Mouse (Mus musculus) layer of hippocampus, adult 9-11 months (tissue): ENCODE measurements around the gene Rtkn.
A peak's percentile ranks its signal among the peaks of the same experiment; 100 is the strongest.

Source experiments
- DNase-seq: peaks from one replicate; pipeline ENCODE4 v3.0.0; 2022

The Rtkn gene

GRCm38 (mm10) chr6:83117165-83117438 is 18.2 kb upstream of the Rtkn start:
- no peak for DNase-seq

DNA sequence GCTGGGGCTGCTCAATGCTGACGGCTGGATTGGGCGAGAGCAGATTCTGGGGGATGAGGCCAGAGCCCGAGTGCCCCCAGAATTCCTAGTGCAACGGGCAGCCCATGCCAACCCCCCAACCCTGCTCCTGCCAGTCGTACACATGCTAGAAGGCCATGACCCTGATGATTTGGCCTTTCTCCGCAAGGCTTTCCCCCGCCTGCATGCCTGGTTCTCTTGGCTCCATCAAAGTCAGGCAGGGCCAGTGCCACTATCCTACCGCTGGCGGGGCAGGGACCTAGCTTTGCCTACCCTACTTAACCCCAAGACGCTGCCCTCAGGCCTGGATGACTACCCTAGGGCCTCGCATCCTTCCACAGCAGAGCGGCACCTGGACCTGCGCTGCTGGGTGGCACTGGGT is 17.6 kb upstream of the Rtkn start:
- DNase-seq: no peak

DNA sequence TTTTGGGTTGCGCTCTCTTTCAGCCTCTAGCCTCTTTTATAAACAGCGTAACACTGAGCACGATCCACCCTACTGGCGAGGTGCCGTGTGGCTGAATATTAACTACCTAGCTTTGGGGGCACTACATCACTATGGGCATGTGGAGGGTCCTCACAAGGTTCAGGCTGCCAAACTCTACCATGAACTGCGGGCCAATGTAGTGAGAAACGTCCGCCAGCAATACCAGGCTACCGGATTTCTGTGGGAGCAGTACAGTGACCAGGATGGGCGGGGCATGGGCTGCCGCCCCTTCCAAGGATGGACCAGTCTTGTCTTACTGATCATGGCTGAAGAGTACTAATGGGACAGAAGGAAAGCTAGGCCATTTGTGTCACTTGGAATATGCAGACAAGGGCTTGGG is 16.9 kb upstream of the Rtkn start:
- DNase-seq: no peak

GRCm38 (mm10) chr6:83118825-83119733 is 16.2 kb upstream of the Rtkn start:
- no peak for DNase-seq

DNA sequence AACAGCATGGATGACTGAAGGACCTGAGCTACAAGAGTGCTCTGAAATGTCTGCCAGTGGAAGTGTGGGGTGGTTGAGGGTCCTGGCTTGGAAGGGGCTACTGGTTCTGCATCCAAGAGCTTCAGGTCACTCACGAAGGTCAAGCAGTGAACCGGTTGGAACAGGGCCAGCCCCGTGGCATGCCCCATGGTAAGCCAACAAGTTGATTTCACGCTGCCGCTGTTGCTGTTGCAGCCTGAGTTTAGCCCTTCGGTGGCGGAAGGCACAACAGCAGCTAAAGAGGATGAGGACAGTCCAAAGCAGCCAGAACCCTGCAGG is 15.6 kb upstream of the Rtkn start:
- DNase-seq: no peak

DNA sequence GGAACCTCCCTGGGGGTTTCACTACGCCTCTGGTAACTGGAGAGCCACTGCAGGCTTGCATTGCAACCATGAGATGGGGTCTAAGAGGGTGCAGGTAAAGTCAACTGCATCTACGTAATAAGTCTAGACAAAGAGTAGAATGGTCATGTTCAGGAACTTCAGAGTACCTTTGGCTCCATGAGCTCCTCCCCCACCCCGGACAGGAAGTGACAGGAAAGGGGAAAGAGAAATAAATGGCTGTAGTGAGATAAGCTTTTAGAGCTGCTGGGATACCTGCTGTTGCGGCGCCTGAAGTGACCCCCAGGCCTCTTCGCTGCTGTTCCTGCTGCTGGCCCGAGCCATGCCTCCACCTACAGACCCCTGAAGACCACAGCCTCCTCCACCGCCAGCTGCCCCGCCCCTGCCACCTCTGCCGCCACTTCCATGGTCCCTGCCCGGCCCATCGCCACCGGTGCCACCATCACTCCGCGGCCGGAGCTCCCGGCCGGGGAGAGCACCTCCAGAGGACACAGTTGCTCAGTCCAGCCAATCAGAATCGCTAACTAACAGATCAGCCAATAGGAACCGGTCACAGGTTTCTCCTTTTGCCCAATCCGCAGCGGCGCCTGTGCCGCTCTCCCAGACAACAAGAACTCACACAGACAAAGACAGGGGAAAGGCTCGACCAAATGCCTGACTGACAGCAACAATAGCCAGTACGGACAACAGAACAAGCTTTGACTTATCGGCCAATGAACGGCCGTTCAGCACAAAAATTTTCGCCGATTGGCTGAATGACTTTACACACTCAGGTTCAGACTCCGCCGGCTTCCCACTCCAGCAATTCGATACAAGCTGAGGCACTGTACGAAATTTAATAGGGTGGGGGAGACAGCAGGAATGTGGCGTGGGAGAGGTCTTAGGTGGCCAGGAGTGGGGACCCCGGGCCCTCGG is 14.1 kb upstream of the Rtkn start, which contains the start of gene Wbp1:
Gene Wbp1, minus strand, starts transcription at position 630 of the 933 bp plus-strand sequence.
- DNase-seq: peak; percentile 99

- DNase-seq: no peak
These were observed 13.2 kb upstream of the Rtkn start for GRCm38 (mm10) chr6:83121863-83122710.

DNA sequence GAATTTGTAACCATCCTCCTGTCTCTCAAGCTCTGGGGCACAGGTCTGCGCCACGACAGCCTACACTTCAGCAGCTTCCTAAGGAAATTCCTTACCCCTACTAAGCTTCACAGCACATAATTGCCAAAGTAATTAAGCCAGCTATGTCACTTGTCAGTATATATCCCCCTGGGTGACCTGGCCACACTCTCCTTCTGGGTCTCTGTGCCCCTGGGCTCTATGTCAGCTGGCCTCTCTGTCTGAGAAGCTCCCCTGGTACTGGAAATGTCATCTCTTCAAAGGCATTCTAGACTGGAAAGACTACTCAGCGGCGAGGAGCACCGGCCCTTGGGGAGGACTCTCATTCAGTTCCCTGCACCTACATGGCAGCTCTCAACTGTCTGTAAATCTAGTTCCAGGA is 12.3 kb upstream of the Rtkn start:
- no peak for DNase-seq

DNA sequence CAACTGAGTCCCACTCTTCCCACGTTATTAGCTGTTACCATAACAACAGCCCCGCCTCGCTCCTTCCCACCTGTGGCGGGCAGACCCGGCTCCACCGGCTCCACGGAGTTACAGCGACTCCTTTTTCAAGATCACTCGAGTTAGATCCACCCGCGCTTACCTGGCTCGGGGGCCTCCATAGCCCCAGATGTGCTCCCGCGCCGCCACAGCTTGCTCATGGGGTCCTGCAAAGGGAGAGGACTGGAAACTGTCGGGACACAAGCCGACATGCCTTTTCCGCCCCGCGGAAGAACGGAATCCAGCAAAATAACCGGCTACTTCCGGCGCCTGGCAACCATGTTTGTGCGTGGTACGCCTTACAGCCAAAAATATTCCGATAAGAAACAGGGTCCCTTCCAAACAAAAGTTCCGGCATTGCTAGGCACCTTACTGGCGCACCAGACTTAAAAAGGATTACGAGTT is 10.4 kb upstream of the Rtkn start:
- DNase-seq: peak; percentile 92

GRCm38 (mm10) chr6:83125331-83125730 is 9.9 kb upstream of the Rtkn start, which contains the start of gene Ino80b:
Gene Ino80b, minus strand, starts transcription at chr6:83125431.
- DNase-seq: no peak

- DNase-seq: no peak
These were observed 7.8 kb upstream of the Rtkn start for GRCm38 (mm10) chr6:83127419-83127818.

GRCm38 (mm10) chr6:83131469-83132034 is 3.7 kb upstream of the Rtkn start:
- DNase-seq: no peak

DNA sequence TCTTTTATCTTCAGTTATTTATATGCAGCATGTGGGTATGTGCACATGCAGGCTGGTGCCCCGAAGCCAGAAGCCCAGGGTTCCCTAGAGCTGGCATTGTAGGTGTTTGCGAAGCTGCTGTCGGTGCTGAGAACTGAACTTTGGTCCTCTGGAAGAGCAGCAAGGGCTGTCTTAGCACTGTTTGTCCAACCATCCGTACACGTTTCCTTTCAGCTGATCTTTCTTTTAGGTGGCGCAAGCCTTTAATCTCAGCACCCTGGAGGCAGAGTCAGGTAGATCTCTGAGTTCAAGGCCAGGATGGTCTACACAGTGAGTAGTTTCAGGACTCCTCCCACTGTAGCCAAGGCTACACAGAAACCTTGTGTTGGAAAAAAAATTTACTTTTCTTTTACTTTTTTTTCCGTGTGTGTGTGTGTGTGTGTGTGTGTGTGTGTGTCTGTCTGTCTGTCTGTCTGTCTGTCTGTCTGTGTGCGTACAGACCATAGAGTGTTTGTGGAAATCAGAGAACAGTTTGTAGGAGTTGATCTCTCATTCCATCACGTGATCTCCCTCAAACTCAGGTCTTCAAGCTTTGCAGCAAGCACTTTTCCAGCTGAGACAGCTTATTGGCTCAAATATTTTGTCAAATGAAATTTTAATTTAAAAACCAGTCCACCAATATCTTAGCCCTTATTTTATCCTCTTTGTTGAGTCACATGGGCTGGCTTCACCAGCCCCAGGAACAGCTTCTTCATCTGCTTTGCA is 2.9 kb upstream of the Rtkn start:
- no peak for DNase-seq

GRCm38 (mm10) chr6:83134226-83134625 is 1.0 kb upstream of the Rtkn start:
- no peak for DNase-seq

DNA sequence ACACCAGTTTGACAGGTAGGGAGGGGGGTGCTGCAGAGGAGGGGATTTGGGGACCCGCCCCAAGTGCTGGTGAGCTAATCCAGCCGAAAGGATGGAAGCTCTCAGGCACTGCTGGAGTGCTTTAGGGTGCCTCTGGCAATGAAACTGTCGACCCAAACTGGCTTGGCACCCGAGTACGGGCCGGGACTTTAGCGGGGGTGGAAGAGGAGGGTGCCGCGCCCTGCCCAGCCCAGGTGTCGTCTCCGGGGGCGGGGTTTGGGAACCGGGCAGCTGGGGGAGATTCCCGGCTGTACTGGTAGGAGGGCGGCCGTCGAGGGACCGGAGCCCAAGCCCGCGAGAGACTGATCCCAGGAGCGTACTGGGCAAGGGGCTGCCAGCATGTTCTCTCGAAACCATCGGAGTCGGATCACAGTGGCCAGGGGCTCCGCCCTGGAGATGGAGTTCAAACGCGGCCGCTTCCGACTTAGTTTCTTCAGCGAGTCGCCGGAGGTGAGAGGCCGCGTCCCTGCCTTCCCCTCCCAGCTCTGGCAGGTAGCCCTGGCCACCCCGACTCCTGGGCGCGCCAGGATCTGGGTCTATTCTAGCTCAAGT is 403 bp downstream of the Rtkn start:
- DNase-seq: no peak

- no peak for DNase-seq
These were observed 1.1 kb downstream of the Rtkn start for GRCm38 (mm10) chr6:83136291-83136880.

- peak; percentile 70 for DNase-seq
These were observed 1.8 kb downstream of the Rtkn start for GRCm38 (mm10) chr6:83136881-83137575.

DNA sequence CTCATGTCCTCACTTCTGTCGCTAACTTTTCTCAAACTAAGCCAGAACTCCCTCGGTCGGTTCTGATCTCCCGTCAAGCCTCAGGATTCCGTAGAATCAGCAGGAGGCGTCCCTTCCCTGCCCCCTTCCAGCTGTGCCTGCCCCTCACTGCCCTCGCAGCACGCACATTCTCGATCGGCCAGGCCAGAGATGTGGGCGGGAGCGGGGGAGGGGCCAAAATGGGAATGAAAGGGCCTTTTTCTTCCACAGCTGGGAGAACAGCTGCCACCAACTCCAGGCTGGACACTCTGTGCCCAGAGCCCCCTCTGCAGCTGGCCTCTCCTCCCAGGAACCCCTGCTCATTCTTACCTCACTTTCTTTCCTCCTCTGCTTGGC is 2.3 kb downstream of the Rtkn start:
- DNase-seq: peak; percentile 90

GRCm38 (mm10) chr6:83138056-83138455 is 2.8 kb downstream of the Rtkn start:
- no peak for DNase-seq

GRCm38 (mm10) chr6:83140044-83140443 is 4.8 kb downstream of the Rtkn start:
- DNase-seq: no peak
